Mouse (Mus musculus) adrenal gland, postnatal 14 days (tissue): ENCODE data around the gene Lonrf2. TPM values are rescaled to one million over a fixed set of nuclear protein-coding genes. Genes with fewer than 3 reads are reported as not detected.

ENCODE experiments used
- DNase-seq: peaks from one replicate; pipeline ENCODE4 v3.0.0; 2021; ENCODE audit warnings: mixed read lengths
- total RNA-seq: library from RNA; stranded (reverse); gene quantifications from 2 replicates; pipeline ENCODE4 v1.2.3, GENCODE M21; 2021

Lonrf2 gene
- total RNA-seq, 1 experiment from 2014 or later: 5.0 TPM

DNA sequence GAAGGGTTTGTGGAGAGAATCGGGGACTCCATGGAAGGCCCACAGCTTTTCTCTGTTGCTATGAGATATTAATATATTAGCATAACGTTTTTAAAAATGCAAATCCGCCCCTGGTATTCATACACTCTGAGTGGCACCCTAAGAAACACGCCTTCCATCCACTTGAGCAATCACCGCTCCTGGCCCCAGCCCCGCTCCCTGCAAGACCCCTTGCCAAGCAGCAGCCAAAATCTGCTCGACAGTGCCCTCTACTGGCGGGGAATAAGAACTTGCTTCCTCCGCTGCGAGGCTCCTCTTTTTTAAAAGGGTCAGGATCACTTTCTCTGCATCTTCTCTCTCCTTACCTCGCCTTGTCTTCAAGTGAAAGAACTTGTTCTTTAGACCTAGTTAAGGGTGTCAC, 68.7 kb downstream of the Lonrf2 start:
- DNase-seq: peak; percentile 84

DNA sequence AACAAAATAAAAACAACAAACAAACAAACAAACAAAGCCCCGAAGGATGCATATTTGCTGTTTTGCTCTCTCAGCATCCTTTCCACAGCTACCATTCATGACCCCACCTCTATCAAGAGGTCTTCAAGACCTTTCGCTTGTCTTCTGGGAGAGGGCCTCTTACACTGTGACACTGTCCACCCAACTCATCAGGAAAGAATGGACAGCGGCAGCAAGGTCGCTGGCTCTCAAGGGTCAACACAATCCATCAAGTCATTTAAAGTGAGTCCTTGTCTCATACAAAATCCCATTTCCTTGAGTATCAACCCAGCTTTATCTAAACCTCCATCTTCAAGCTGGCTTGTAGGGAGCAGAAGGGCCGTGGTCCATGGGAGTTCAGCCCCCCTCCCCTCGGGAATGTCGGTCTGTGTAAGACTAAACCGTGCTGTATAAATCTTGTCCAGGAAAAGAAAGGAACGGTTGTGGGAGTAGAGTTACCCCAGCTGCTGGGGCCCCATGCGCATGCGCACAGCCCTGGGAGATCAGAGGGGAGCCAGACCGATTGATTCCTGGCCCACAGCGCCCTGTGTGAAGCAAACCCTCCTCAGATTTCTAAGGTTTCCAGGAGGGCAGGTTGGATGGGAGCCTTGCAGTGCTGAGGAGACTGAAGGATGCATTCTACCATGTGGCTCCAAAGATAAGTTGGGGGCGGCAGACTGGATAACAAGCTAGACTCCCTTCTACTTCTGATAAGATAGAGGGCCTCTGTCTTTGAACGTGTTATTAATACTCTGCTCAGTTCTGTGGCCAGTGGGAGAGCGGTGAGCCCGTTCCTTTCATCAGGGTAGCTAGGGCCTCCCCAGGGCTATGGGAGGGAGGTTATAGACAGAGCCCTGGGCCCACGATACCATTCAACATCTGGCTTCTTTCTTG, 69.6 kb downstream of the Lonrf2 start:
- DNase-seq: peak; percentile 29

DNA sequence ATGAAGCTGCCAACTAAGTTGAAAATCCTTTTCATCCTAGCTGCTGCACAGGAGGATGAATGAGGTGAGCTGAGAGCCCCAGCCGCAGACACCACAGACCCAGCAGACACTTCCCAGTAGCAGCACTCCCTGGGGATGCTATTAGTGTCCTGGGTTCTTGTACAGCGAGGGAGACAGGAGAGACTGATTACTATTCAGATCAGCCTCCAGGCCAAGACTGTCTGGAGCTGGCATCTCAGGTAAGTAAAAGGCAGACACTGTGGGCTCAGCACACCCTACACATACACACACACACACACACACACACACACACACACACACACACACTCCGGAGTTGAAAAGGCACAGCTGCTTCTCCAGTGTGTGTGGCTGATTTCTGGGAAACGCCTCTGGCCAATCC, 70.3 kb downstream of the Lonrf2 start:
- no peak for DNase-seq

- DNase-seq: no peak
Observed at GRCm38 (mm10) chr1:38763960-38764613, 72.4 kb downstream of the Lonrf2 start.

DNA sequence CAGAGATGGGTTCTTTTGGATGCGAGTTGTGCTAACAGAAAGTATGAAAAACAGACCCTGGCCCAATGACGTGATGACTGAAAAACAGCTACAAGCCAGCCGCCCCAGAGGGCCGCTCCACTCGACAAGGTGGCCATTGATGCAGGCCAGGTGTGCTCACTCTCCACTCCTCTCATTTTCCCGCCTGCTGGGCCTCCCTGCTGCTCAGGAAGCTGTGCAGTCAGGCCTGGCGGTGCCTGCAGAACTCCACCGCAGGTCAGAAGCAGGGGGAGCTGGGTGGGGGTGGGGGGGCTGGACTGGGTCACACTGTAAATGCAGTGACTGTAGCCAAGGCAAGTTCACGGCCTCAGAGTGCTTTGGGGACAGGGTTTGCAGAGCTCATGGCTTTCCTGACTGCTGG, 76.1 kb downstream of the Lonrf2 start:
- DNase-seq: no peak

GRCm38 (mm10) chr1:38757791-38758403, 78.6 kb downstream of the Lonrf2 start:
- DNase-seq: no peak

DNA sequence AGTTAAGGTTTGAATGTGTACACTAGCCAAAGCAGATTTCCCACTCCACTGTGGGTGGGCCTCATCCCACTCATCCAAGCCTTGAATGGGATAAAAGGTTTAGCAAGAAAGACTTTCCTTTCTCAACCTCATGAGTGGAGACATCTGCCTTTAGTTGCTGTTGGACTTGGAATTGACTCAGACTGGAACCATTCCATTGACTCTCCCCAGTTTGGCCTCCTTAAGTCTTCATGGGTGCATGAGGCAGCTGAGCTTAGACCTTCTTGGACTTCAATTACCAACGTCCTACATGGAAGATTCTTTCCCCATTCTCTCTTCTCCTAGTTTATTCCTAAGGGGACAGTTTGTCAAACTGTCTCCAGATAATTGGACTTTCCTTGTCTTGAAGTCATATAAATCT, 92.6 kb downstream of the Lonrf2 start:
- DNase-seq: no peak

Other genes with a start within 250 kb of the Lonrf2 start
- 6.2 and 15.7 TPM in 2 replicates for gene Aff3, start 171.8 kb downstream of the Lonrf2 start, total RNA-seq
- gene Chst10, start 61.5 kb upstream of the Lonrf2 start, total RNA-seq: 1.4 and 2.1 TPM in 2 replicates
- not detected in 2 replicates for gene Nms, start 102.4 kb upstream of the Lonrf2 start, total RNA-seq
- 93.9 and 99.6 TPM in 2 replicates for gene Pdcl3, start 148.9 kb upstream of the Lonrf2 start, total RNA-seq